Mouse (Mus musculus): ENCODE data around the gene Ctse. TPM values are rescaled to one million over a fixed set of nuclear protein-coding genes. Genes with fewer than 3 reads are reported as not detected.
"Not testable (repeated sequence)": the region's sequence is repeated elsewhere in the genome, so short reads cannot be mapped to it uniquely, and the experiment has no call there.

Ctse gene
- polyA plus RNA-seq, 1 experiment from 2014 or later = not detected

- Histone ChIP-seq H3K9ac (no peak overlapping the region), H3K4me3 (replicated peaks) (no peak overlapping the region), H3K4me1 (no peaks in the 10 kb centered on the region), H3K36me3 (replicated peaks) (no peaks in the 10 kb centered on the region), H3K27me3 (no peaks in the 10 kb centered on the region), H3K4me2 (no peak overlapping the region), H3K27ac (no peak overlapping the region), H3K9me3 (no peaks in the 10 kb centered on the region)
- ATAC-seq (ENCODE audit: low FRiP score) = no peak
- 64% methylated on average over 3 of the region's 3 CpGs for WGBS
Measured at GRCm38 (mm10) chr1:131624175-131624835, 13.8 kb upstream of the Ctse start.

- 90% methylated on average over 6 of the region's 6 CpGs for WGBS
- Histone ChIP-seq H3K9ac (no peak overlapping the region), H3K27me3 (no peaks in the 10 kb centered on the region), H3K9me3 (no peaks in the 10 kb centered on the region), H3K4me2 (no peak overlapping the region), H3K4me1 (no peaks in the 10 kb centered on the region), H3K36me3 (replicated peaks) (no peaks in the 10 kb centered on the region), H3K4me3 (replicated peaks) (no peak overlapping the region), H3K27ac (no peak overlapping the region)
- no peak for ATAC-seq (ENCODE audit: low FRiP score)
Measured at GRCm38 (mm10) chr1:131626200-131626599, 11.9 kb upstream of the Ctse start.

DNA sequence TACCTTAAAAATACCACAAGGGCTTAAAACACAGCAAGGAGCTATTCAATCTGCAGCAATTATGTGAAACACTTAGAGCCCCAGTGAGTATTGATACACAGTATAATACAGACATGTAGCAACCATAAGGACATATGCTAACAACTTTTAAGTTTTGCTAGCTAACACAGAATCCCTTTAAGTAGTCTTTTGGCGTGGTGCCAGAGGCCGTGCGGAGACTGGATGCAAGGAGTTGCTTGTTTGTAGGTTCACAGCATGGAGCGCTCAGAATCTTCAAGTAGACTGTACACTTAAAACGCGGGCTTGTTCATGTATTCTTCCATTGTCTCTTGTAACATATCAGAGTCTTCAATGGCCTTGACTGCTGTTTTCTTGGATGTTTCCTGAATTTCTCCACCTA lies 5.9 kb upstream of the Ctse start:
- H3K9ac ChIP-seq; H3K4me1 ChIP-seq; H3K4me3 ChIP-seq (replicated peaks); H3K9me3 ChIP-seq; ATAC-seq (ENCODE audit: low FRiP score); H3K36me3 ChIP-seq (replicated peaks); H3K27ac ChIP-seq; H3K4me2 ChIP-seq; H3K27me3 ChIP-seq: not testable (repeated sequence)
- 47% methylated on average over 6 of the region's 6 CpGs for WGBS

DNA sequence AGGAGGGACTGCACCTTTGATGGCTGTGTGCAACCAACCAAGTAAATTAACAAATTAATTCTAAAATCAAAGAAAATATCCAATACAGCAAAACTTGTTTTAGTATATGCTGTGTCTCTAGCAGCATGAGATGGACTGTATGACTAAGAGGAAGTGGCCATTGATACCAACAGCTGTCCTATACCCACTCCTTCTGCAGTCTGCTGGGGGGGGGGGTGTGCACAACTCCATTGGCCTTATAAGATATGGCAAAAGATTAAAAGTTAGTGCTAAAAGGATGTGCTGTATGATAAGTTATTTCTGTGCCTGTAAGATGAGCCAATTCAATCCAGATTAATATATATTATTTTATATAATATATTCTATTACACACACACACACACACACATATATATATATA lies 3.6 kb upstream of the Ctse start:
- Histone ChIP-seq H3K9me3 (no peaks in the 10 kb centered on the region), H3K36me3 (replicated peaks) (no peaks in the 10 kb centered on the region), H3K9ac (no peak overlapping the region), H3K4me2 (no peak overlapping the region), H3K4me3 (replicated peaks) (no peak overlapping the region), H3K27ac (no peak overlapping the region), H3K4me1 (no peaks in the 10 kb centered on the region), H3K27me3 (no peaks in the 10 kb centered on the region)
- no peak for ATAC-seq (ENCODE audit: low FRiP score)

GRCm38 (mm10) chr1:131638541-131639421 lies 675 bp downstream of the Ctse start:
- Histone ChIP-seq H3K36me3 (replicated peaks) (no peaks in the 10 kb centered on the region), H3K4me2 (no peak overlapping the region), H3K4me3 (replicated peaks) (no peak overlapping the region), H3K9ac (no peak overlapping the region), H3K27ac (no peak overlapping the region), H3K4me1 (no peaks in the 10 kb centered on the region), H3K9me3 (no peaks in the 10 kb centered on the region), H3K27me3 (no peaks in the 10 kb centered on the region)
- WGBS = 93% methylated on average over 9 of the region's 9 CpGs
- no peak for ATAC-seq (ENCODE audit: low FRiP score)

- WGBS = 82% methylated on average over 4 of the region's 4 CpGs
- ATAC-seq (ENCODE audit: low FRiP score) = no peak
Measured at GRCm38 (mm10) chr1:131640062-131640461, 2.0 kb downstream of the Ctse start.

GRCm38 (mm10) chr1:131641565-131641964 lies 3.5 kb downstream of the Ctse start:
- no peaks in the 10 kb centered on the region for H3K4me1 ChIP-seq
- H3K27ac ChIP-seq = no peak overlapping the region
- H3K9ac ChIP-seq = no peak overlapping the region
- H3K36me3 ChIP-seq (replicated peaks) = no peaks in the 10 kb centered on the region
- H3K4me2 ChIP-seq = no peak overlapping the region
- no peak for ATAC-seq (ENCODE audit: low FRiP score)
- H3K4me3 ChIP-seq (replicated peaks) = no peak overlapping the region
- H3K9me3 ChIP-seq = no peaks in the 10 kb centered on the region
- no peaks in the 10 kb centered on the region for H3K27me3 ChIP-seq
- 94% methylated on average over 13 of the region's 13 CpGs for WGBS

More at GRCm38 (mm10) chr1:131640062-131640461, 2.0 kb downstream of the Ctse start:
- Histone ChIP-seq H3K36me3 (replicated peaks) (no peaks in the 10 kb centered on the region), H3K4me1 (no peaks in the 10 kb centered on the region), H3K27ac (no peak overlapping the region), H3K4me2 (no peak overlapping the region), H3K9me3 (no peaks in the 10 kb centered on the region), H3K27me3 (no peaks in the 10 kb centered on the region), H3K4me3 (replicated peaks) (no peak overlapping the region), H3K9ac (no peak overlapping the region)

GRCm38 (mm10) chr1:131642251-131642650 lies 4.1 kb downstream of the Ctse start:
- H3K36me3 ChIP-seq (replicated peaks) = no peaks in the 10 kb centered on the region
- no peak overlapping the region for H3K9ac ChIP-seq
- no peak overlapping the region for H3K4me2 ChIP-seq
- no peaks in the 10 kb centered on the region for H3K4me1 ChIP-seq
- ATAC-seq (ENCODE audit: low FRiP score) = no peak
- H3K27me3 ChIP-seq = no peaks in the 10 kb centered on the region
- 97% methylated on average over 2 of the region's 2 CpGs for WGBS
- no peak overlapping the region for H3K4me3 ChIP-seq (replicated peaks)
- H3K27ac ChIP-seq = no peak overlapping the region
- no peaks in the 10 kb centered on the region for H3K9me3 ChIP-seq

GRCm38 (mm10) chr1:131652670-131653443 lies 14.8 kb downstream of the Ctse start:
- H3K27ac ChIP-seq = no peak overlapping the region
- H3K36me3 ChIP-seq (replicated peaks) = no peaks in the 10 kb centered on the region
- 83% methylated on average over 12 of the region's 12 CpGs for WGBS
- H3K9ac ChIP-seq = no peak overlapping the region
- H3K9me3 ChIP-seq = no peaks in the 10 kb centered on the region
- peaks cover 6% of the 10 kb centered on the region for H3K4me1 ChIP-seq
- H3K4me3 ChIP-seq (replicated peaks) = no peak overlapping the region
- ATAC-seq (ENCODE audit: low FRiP score) = no peak
- H3K4me2 ChIP-seq = no peak overlapping the region
- H3K27me3 ChIP-seq = no peaks in the 10 kb centered on the region

- H3K4me3 ChIP-seq (replicated peaks) = no peak overlapping the region
- 87% methylated on average over 6 of the region's 6 CpGs for WGBS
Measured at GRCm38 (mm10) chr1:131655601-131656000, 17.5 kb downstream of the Ctse start.

DNA sequence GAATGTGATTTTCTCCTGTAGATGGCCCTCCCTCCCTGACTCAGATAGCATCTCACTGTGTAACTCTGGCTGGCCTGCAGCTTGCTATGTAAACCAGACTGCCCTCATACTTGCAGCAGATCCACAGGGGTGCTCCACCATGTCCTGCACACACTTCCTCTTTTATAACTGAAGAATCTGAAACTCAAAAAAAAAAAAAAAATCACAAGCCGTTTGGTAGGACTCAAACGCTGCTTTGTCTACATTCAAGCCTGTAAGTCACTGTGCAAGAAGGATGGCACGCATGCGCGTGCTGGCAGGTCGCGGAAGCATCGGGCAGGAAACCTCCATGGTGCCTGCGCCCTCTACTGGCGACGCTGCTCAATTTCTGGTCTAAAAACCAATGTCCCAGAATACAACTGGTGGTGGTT lies 19.8 kb downstream of the Ctse start:
- peak overlapping the region; percentile 40; the same call in 1 of the 2 replicates for H3K9ac ChIP-seq

More at GRCm38 (mm10) chr1:131655601-131656000, 17.5 kb downstream of the Ctse start:
- Histone ChIP-seq H3K9me3 (no peaks in the 10 kb centered on the region), H3K4me2 (no peak overlapping the region), H3K27ac (no peak overlapping the region), H3K36me3 (replicated peaks) (no peaks in the 10 kb centered on the region), H3K9ac (no peak overlapping the region), H3K4me1 (peaks cover 7% of the 10 kb centered on the region), H3K27me3 (no peaks in the 10 kb centered on the region; the same call in none of the 2 replicates)
- ATAC-seq (ENCODE audit: low FRiP score) = no peak

DNA sequence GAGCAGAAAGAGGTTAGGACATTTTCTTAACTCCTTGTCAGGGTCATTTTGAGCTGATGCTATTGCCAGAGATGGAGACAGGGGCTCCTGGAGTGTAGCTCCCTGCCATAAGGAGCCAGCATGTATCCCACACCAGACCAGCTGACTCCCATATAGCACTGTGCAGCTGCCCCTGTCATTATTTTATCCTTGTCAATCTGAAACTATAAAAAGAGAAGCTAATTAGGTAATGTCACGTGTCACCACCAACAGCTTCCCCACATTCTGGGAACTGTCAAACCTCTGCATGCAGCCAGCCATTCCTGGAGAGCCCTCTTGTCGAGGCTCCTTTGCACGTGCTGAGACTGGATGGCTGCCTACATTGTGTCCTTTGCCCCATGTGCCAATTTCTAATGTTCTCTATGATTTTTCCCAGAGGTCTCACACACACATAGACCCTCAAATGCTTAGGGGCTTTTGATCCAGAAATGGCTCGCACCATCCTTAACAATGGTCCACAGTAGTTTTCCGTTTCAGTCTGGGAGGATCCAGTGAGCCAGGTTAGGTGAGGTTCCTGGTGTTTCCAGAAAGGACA lies 21.5 kb downstream of the Ctse start:
- no peak overlapping the region for H3K4me2 ChIP-seq
- no peaks in the 10 kb centered on the region for H3K36me3 ChIP-seq (replicated peaks)
- no peaks in the 10 kb centered on the region; the same call in none of the 2 replicates for H3K27me3 ChIP-seq
- 77% methylated on average over 5 of the region's 5 CpGs for WGBS
- no peaks in the 10 kb centered on the region for H3K9me3 ChIP-seq
- no peak overlapping the region for H3K4me3 ChIP-seq (replicated peaks)
- H3K27ac ChIP-seq = no peak overlapping the region
- no peak for ATAC-seq (ENCODE audit: low FRiP score)
- no peak overlapping the region for H3K9ac ChIP-seq
- H3K4me1 ChIP-seq = peaks cover 7% of the 10 kb centered on the region

More for the DNA sequence above, 19.8 kb downstream of the Ctse start:
- Histone ChIP-seq H3K4me1 (peaks cover 7% of the 10 kb centered on the region), H3K27me3 (no peaks in the 10 kb centered on the region; the same call in none of the 2 replicates), H3K36me3 (replicated peaks) (no peaks in the 10 kb centered on the region), H3K9me3 (no peaks in the 10 kb centered on the region), H3K4me2 (peak overlapping the region; percentile 47), H3K4me3 (replicated peaks) (peak overlapping the region; percentile 23; the same call in 1 of the 2 replicates), H3K27ac (peak overlapping the region; percentile 68; the same call in 1 of the 2 replicates)
- ATAC-seq (ENCODE audit: low FRiP score) = peak; percentile 91
- under 1% methylated on average over 11 of the region's 11 CpGs for WGBS

Measured in forebrain, embryonic 12.5 days (tissue).